Mouse (Mus musculus): ENCODE data around the gene Adamts2. TPM values are rescaled to one million over a fixed set of nuclear protein-coding genes. Genes with fewer than 3 reads are reported as not detected.

Gene Adamts2
- polyA plus RNA-seq, 1 experiment = 10.6 TPM

DNA sequence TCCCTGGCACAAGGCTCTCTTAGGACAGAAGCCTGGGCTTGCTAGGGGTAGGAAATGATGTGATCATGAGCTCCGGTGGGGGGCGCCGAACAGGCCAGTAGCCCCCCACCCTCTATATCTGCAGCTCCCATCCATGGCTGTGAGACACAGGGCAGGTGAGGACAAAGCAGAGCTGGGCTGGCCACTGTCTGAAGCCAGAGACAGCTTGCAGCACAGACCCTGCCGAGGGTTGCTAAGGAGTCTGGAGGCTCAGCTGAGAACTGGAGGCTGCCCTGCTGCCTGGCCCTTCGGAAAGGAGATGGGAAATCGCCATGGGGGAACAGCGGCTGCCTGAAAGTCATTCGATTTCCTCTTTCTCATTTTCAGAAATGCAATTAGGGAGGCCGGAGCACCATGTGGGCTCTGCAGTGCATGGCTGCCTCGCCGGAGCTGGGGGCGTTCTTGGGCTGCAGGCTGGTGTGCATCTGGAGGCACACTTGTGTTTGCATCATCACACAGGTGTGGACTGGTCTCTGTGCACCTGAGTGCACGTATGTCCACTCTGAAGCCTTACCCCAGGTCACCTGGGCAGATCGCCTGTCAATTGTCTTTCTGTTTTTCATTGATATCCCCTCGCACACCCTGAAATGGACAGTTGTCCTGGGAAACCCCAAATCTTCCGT is 8.9 kb upstream of the Adamts2 start:
- no peak for TF ChIP-seq POLR2A (IDR thresholded peaks at IDR 0.05; ENCODE audit: extremely low read depth, insufficient read depth, low read length)
- TF ChIP-seq CTCF (IDR thresholded peaks at IDR 0.05; ENCODE audit: extremely low read depth, insufficient read depth, low read length) = no peak
- no peaks in the 10 kb centered on the region for H3K4me1 ChIP-seq (ENCODE audit: control insufficient read depth, insufficient read depth, low read length)
- H3K27ac ChIP-seq (ENCODE audit: insufficient read depth, low read length) = no peak overlapping the region
- no peak overlapping the region for H3K4me3 ChIP-seq (ENCODE audit: insufficient read depth, low read length)

GRCm38 (mm10) chr11:50596571-50596970 is 5.3 kb upstream of the Adamts2 start:
- H3K4me3 ChIP-seq (ENCODE audit: insufficient read depth, low read length) = no peak overlapping the region
- no peaks in the 10 kb centered on the region for H3K4me1 ChIP-seq (ENCODE audit: control insufficient read depth, insufficient read depth, low read length)
- TF ChIP-seq CTCF (IDR thresholded peaks at IDR 0.05; ENCODE audit: extremely low read depth, insufficient read depth, low read length) (no peak), POLR2A (IDR thresholded peaks at IDR 0.05; ENCODE audit: extremely low read depth, insufficient read depth, low read length) (no peak)
- no peak overlapping the region for H3K27ac ChIP-seq (ENCODE audit: insufficient read depth, low read length)

- Histone ChIP-seq H3K4me1 (ENCODE audit: control insufficient read depth, insufficient read depth, low read length) (no peaks in the 10 kb centered on the region), H3K27ac (ENCODE audit: insufficient read depth, low read length) (no peak overlapping the region), H3K4me3 (ENCODE audit: insufficient read depth, low read length) (no peak overlapping the region)
- TF ChIP-seq CTCF (IDR thresholded peaks at IDR 0.05; ENCODE audit: extremely low read depth, insufficient read depth, low read length) = no peak
- TF ChIP-seq POLR2A (IDR thresholded peaks at IDR 0.05; ENCODE audit: extremely low read depth, insufficient read depth, low read length) = no peak
Measured at GRCm38 (mm10) chr11:50599156-50599555, 2.7 kb upstream of the Adamts2 start.

DNA sequence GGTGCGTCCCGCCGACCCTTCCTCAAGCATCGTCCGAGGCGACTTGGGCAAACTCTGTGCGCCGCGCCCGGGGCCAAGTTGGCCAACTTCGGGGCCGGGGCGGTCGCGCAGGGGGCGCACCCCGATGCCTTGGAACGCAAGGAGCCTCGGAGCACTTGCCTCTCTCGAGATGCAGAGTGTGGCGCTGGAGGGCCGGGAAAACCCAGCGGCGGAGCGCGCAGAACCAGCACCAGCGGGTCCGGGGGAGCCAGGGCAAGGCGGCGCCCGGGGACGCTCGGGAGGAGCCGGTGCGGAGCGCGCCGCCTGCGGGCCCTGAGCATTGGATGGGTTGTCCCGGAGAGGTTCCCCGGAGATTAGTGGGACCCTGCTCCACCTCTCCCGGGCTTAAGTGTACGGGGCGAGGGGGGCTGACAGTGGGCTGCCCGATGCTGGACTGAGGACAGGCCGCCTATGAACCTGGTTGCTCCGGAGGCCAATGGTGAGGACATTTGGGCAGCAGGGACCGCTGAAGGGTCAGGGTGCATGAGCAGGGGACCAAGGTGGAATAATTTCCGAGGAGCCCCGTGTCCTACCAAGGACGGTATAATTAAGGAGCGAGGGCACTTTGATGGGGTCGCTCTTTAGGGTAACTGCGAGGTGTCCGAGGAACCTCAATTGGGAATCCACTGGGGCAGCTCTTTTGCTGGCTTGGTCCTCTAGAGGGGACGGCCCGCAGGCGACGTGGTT is 635 bp downstream of the Adamts2 start:
- H3K27ac ChIP-seq (ENCODE audit: insufficient read depth, low read length) = no peak overlapping the region
- peak overlapping the region; percentile 42 for H3K4me3 ChIP-seq (ENCODE audit: insufficient read depth, low read length)
- no peaks in the 10 kb centered on the region for H3K4me1 ChIP-seq (ENCODE audit: control insufficient read depth, insufficient read depth, low read length)
- TF ChIP-seq POLR2A (IDR thresholded peaks at IDR 0.05; ENCODE audit: extremely low read depth, insufficient read depth, low read length) = no peak
- no peak for TF ChIP-seq CTCF (IDR thresholded peaks at IDR 0.05; ENCODE audit: extremely low read depth, insufficient read depth, low read length)

GRCm38 (mm10) chr11:50603082-50603910 is 1.4 kb downstream of the Adamts2 start:
- TF ChIP-seq POLR2A (IDR thresholded peaks at IDR 0.05; ENCODE audit: extremely low read depth, insufficient read depth, low read length) = no peak
- TF ChIP-seq CTCF (IDR thresholded peaks at IDR 0.05; ENCODE audit: extremely low read depth, insufficient read depth, low read length) = no peak
- no peaks in the 10 kb centered on the region for H3K4me1 ChIP-seq (ENCODE audit: control insufficient read depth, insufficient read depth, low read length)
- H3K4me3 ChIP-seq (ENCODE audit: insufficient read depth, low read length) = peak overlapping the region; percentile 42
- no peak overlapping the region for H3K27ac ChIP-seq (ENCODE audit: insufficient read depth, low read length)

GRCm38 (mm10) chr11:50604371-50604770 is 2.5 kb downstream of the Adamts2 start:
- H3K4me3 ChIP-seq (ENCODE audit: insufficient read depth, low read length) = no peak overlapping the region
- no peak overlapping the region for H3K27ac ChIP-seq (ENCODE audit: insufficient read depth, low read length)
- no peaks in the 10 kb centered on the region for H3K4me1 ChIP-seq (ENCODE audit: control insufficient read depth, insufficient read depth, low read length)
- no peak for TF ChIP-seq POLR2A (IDR thresholded peaks at IDR 0.05; ENCODE audit: extremely low read depth, insufficient read depth, low read length)
- TF ChIP-seq CTCF (IDR thresholded peaks at IDR 0.05; ENCODE audit: extremely low read depth, insufficient read depth, low read length) = peak; percentile 19; the same call in 1 of the 2 replicates

DNA sequence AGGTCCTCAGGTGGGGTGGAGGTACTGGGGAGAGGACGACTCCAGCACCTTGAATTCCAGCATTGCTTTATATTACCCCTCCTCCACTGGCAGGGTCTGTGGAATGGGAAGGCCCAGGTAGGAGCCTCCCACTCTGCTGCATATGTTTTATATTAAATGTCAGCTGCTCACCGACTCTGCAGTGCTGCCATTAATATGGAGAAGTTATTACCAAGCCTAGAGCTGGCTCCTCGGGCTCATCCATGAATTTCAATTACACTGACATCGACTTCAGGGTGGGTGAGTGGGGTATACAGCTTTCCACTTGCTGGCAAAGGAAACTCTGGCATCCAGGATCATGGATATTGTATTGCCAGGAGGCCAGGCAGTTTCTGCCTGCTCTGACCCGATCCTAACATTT is 9.3 kb downstream of the Adamts2 start:
- H3K27ac ChIP-seq (ENCODE audit: insufficient read depth, low read length) = no peak overlapping the region
- TF ChIP-seq CTCF (IDR thresholded peaks at IDR 0.05; ENCODE audit: extremely low read depth, insufficient read depth, low read length) (no peak), POLR2A (IDR thresholded peaks at IDR 0.05; ENCODE audit: extremely low read depth, insufficient read depth, low read length) (no peak)

DNA sequence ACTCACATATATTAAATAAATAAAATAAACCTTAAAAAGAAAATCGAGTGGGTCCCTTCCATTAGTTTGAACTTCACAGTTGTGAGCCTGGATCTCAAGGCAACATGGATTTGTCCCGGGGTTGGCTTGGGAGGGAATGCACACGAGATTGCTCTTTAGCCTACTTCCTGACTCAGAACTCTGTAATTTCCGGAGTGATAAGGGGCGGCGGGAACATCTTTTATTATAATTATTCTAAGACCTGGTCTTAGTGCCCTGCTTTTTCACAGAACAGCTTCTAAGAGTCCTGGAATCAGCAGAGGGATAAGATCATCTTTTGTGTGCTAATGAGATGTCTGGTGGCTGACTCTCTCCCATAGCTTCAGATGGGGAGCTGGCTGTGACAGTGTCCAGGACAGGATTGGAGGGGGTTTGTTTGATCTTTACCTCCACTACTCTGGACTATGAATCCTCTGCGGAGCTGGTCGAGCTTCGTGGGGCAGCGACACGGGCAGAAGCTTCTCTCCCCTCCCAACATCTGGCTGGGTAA is 15.2 kb downstream of the Adamts2 start:
- Histone ChIP-seq H3K4me1 (ENCODE audit: control insufficient read depth, insufficient read depth, low read length) (no peaks in the 10 kb centered on the region), H3K4me3 (ENCODE audit: insufficient read depth, low read length) (no peak overlapping the region), H3K27ac (ENCODE audit: insufficient read depth, low read length) (no peak overlapping the region)
- TF ChIP-seq POLR2A (IDR thresholded peaks at IDR 0.05; ENCODE audit: extremely low read depth, insufficient read depth, low read length) (no peak), CTCF (IDR thresholded peaks at IDR 0.05; ENCODE audit: extremely low read depth, insufficient read depth, low read length) (no peak)

More for the DNA sequence above, 9.3 kb downstream of the Adamts2 start:
- no peaks in the 10 kb centered on the region for H3K4me1 ChIP-seq (ENCODE audit: control insufficient read depth, insufficient read depth, low read length)
- H3K4me3 ChIP-seq (ENCODE audit: insufficient read depth, low read length) = no peak overlapping the region

DNA sequence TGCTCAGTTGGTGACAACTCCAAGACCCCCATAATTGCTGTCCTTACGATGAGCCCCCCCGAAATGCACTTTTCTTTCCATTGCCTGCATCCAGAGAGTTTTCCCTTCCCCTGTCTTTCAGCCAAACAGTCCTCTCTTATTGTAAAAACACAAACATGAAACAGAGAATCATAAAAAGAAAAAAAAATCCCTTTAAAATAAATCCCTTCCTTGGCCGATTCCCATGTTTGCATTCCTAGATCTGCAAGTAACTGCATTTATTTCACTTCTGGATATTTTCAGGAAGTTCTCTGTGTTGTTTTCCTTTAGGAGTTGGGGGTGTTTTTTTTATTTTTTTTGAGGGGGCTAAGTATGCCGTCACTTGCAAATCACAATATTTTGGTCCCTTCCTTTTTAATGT is 19.0 kb downstream of the Adamts2 start:
- TF ChIP-seq POLR2A (IDR thresholded peaks at IDR 0.05; ENCODE audit: extremely low read depth, insufficient read depth, low read length) (no peak), CTCF (IDR thresholded peaks at IDR 0.05; ENCODE audit: extremely low read depth, insufficient read depth, low read length) (no peak)
- no peaks in the 10 kb centered on the region for H3K4me1 ChIP-seq (ENCODE audit: control insufficient read depth, insufficient read depth, low read length)
- no peak overlapping the region for H3K27ac ChIP-seq (ENCODE audit: insufficient read depth, low read length)
- no peak overlapping the region for H3K4me3 ChIP-seq (ENCODE audit: insufficient read depth, low read length)

Measured in cortical plate, adult 2 months (tissue).